Mouse (Mus musculus): Measurements from ENCODE around the gene Gtf3c1.

GRCm38 (mm10) chr7:125707593-125708022 lies at the start of gene Gtf3c1, which contains the start of gene D430042O09Rik:
- TF ChIP-seq CTCF (IDR thresholded peaks at IDR 0.05; ENCODE audit: low read depth, low read length), result no peak
- no peak for TF ChIP-seq GATA1 (IDR thresholded peaks at IDR 0.05; ENCODE audit: borderline replicate concordance, low read length)
- no peak for TF ChIP-seq TAL1 (conservative IDR thresholded peaks at IDR 0.05; ENCODE audit: low read depth, low read length)
- no peak for TF ChIP-seq POLR2AphosphoS5 (IDR thresholded peaks at IDR 0.05; ENCODE audit: insufficient replicate concordance, low read depth, low read length)
- no peak for TF ChIP-seq GATA2 (IDR thresholded peaks at IDR 0.05; ENCODE audit: borderline replicate concordance, low read depth, low read length)

All from G1E (cell line).